Mouse (Mus musculus) lung, postnatal 36 days (tissue): Measurements from ENCODE around the gene Ffar1.
"Not testable (repeated sequence)": the region's sequence is repeated elsewhere in the genome, so short reads cannot be mapped to it uniquely, and the experiment has no call there.

Source experiments
- DNase-seq: peaks from one replicate; pipeline ENCODE4 v3.0.0; 2022; ENCODE audit warnings: mixed read lengths

The Ffar1 gene

GRCm38 (mm10) chr7:30847386-30847785 is 14.0 kb downstream of the Ffar1 start:
- DNase-seq = no peak

- DNase-seq = no peak
These were observed 14.8 kb downstream of the Ffar1 start for GRCm38 (mm10) chr7:30846505-30847053.

GRCm38 (mm10) chr7:30844676-30845297 is 16.6 kb downstream of the Ffar1 start:
- no peak for DNase-seq

- peak; percentile 15 for DNase-seq
These were observed 19.3 kb downstream of the Ffar1 start for GRCm38 (mm10) chr7:30842092-30842491.

GRCm38 (mm10) chr7:30841379-30841778 is 20.0 kb downstream of the Ffar1 start:
- DNase-seq = no peak

- no peak for DNase-seq
These were observed 21.1 kb downstream of the Ffar1 start for GRCm38 (mm10) chr7:30840306-30840705.

GRCm38 (mm10) chr7:30837277-30837676 is 24.1 kb downstream of the Ffar1 start:
- no peak for DNase-seq

- DNase-seq = not testable (repeated sequence)
These were observed 28.7 kb downstream of the Ffar1 start for GRCm38 (mm10) chr7:30832684-30833083.

GRCm38 (mm10) chr7:30832261-30832660 is 29.1 kb downstream of the Ffar1 start:
- no peak for DNase-seq

- no peak for DNase-seq
These were observed 31.9 kb downstream of the Ffar1 start for GRCm38 (mm10) chr7:30829428-30829827.

GRCm38 (mm10) chr7:30828871-30829270 is 32.5 kb downstream of the Ffar1 start:
- DNase-seq = not testable (repeated sequence)

- DNase-seq = no peak
These were observed 34.7 kb downstream of the Ffar1 start for GRCm38 (mm10) chr7:30826660-30827059.

- DNase-seq = no peak
These were observed 37.1 kb downstream of the Ffar1 start for GRCm38 (mm10) chr7:30824306-30824705.

- DNase-seq = no peak
These were observed 37.7 kb downstream of the Ffar1 start, which contains the start of gene Ffar2 for GRCm38 (mm10) chr7:30823675-30824074. Gene Ffar2 (minus strand): TSS chr7:30823775.

GRCm38 (mm10) chr7:30821532-30821931 is 39.8 kb downstream of the Ffar1 start:
- DNase-seq = no peak

GRCm38 (mm10) chr7:30820854-30821445 is 40.4 kb downstream of the Ffar1 start:
- no peak for DNase-seq

GRCm38 (mm10) chr7:30820131-30820530 is 41.2 kb downstream of the Ffar1 start:
- peak; percentile 11 for DNase-seq

GRCm38 (mm10) chr7:30812291-30812807 is 49.0 kb downstream of the Ffar1 start:
- DNase-seq = peak; percentile 33

GRCm38 (mm10) chr7:30811757-30812290 is 49.5 kb downstream of the Ffar1 start:
- peak; percentile 46 for DNase-seq

GRCm38 (mm10) chr7:30810319-30810718 is 51.0 kb downstream of the Ffar1 start:
- DNase-seq = no peak
